Mouse (Mus musculus) testis, adult 10 weeks (tissue): Measurements from ENCODE around the gene Alkbh6. TPM values are rescaled to one million over a fixed set of nuclear protein-coding genes. Genes with fewer than 3 reads are reported as not detected.

Source experiments
- polyA plus RNA-seq: library from polyadenylated mRNA; stranded (reverse); fragments of 350-450 nt; fragmentation: Illumina TruSeq; extraction: RNeasy Lipid Tissue Mini Kit (QIAGEN cat#74804); gene quantifications from one replicate; pipeline ENCODE4 v1.2.3, GENCODE M21; 2014; ENCODE audit warnings: low read depth, low replicate concordance

Alkbh6 gene
- polyA plus RNA-seq = 1.8 TPM

DNA sequence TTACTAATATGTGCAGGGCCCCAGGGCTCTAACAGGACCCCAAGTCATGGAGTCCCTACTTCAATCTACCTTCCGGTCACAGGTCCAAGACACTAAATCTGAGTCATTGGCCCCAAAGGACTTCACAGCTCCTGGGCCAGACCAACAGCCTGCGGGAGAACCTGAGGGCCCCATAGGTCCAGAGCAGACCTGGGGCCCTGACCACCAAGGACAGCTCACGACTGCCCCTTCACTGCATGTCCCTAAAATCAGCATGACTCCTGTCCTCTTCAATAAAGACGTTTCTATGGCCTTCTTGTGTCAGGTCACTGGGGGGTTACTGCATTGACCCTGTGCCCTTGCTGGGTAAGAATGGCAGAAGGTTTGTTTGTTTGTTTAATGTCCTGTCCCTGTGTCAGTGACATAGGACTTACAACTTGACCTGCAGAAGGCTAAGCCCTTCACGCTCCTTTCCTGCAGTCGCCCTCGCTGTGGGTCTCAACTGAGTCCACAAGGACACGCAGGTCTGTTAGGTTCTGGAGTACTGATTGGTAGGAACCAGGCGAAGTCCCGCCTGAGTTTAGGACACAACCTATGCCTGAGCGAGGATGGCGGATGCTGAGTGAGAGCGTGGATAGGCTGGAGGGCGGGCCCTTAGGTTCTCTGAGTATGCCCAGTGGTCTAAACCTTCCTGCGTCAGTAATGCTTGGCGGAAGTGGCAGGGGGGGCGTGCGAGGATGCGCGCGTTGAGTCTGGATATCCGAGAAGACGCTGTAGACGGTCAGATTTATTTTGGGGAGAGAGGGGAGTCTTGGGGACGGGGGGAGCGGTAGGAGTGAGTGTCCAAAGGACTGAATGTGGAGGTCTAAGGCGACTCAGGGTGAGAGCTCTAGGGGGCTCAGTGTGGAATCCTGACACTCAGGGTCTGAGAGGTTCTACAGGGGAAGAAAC lies at the start of gene Alkbh6:
Alkbh6 (plus strand) TSS at position 642 of the 930 bp plus-strand sequence.

DNA sequence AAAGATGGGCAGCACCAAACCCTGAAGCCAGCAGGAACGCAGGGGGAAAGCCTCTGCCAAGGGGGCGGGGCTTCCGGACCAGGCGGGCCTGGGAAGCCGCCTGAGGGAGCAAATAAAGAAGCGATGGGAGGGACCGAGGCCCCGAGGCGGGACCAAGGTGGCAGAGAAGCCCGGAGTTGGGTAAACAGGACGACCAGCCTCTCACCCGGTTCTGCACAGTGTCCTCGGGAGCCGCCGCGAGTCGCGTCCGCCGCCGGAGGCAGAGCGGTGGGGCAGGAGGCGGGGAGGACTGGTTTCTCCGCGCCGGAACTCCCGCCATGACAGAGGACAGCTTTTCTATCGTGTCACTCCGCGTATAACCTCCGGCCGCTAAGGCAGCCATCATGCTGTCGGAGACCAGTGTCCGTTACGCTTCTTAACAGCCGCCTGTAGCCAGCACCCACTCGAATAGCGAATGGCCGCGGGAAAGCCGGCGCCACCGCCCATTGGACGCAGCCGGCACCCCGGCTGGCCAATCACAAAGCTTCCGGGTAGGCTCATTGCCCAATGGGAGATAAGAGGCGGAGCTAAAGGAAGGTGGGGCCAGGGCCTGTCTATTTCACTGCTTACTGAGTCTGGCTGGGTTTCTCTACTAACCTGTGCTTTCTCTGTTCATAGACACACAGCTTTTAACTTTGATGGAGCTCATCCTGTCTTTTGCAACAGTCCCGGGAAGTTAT lies 28.4 kb upstream of the Alkbh6 start, which contains the start of the genes Thap8 and Wdr62:
Thap8 (plus strand) TSS at position 144 of the 719 bp plus-strand sequence.
Wdr62 (minus strand) TSS at position 469 of the 719 bp plus-strand sequence.

DNA sequence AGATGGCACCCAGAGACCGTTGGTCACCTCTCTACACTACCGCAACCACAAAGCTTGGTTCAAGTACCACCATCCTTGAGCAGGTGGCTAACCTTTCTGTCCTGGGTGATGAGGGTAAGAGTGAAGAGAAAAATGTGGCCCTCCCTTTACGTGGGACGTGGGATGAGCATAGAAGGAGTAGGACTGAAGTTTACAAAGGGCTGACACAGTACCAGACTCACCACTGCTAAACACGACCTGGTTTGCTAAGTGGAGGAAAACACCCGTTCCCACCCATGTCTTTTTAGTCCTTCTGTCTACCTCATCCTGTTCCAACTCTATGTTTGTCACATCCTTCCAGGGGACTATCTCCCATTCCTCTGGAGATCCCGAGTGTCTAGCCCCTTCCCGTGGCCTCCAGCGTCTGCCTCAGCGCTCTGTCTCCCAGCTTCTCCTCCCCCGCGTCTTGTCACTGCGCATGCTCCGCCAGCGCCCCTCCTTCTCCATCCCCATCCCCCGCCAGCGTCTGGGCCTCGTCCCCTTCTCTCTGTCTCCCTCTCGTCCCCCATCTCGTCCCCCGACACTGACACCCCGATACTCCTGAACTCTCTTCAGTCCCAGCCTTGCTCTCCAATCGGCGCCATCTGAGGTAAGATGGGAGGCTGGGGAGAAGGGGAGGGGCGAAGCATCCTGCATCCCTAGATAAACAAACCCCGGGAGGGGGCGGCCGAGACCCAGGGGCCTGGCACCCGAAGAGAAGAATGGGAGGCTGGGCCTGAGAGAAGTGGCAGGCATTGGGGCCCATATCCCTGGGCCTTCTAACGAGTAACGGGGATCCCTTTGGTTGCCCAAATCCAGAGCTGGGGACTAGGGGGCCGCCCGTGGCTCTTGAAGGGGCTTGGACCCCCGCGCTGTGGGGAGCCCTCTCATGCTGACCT lies 17.0 kb upstream of the Alkbh6 start, which contains the start of gene Clip3:
Clip3 (plus strand) TSS at position 514 of the 917 bp plus-strand sequence.

DNA sequence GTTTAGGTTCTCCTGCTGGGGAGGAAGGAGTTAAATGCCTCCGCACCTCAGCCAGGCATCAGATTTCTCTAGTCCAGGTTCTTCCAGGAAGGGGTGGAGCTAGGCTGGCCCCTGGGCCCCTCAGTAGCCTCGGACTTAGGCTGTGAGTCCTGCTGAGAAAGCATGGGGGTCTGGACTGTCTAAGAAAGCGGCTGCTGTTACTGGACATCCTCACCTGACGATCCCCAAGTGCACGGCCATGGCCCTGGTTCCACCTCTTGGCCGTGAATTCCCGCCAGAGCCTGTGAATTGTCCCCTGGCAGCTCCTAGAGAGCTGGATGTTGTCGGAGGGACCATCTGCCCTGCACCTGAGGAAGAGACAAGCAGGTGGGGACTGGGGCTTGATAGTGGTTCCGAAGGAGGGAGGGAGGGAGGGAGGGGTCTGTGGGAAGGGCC lies 6.2 kb downstream of the Alkbh6 start, which contains the start of gene Syne4:
Syne4 (plus strand) TSS at position 87 of the 435 bp plus-strand sequence.

DNA sequence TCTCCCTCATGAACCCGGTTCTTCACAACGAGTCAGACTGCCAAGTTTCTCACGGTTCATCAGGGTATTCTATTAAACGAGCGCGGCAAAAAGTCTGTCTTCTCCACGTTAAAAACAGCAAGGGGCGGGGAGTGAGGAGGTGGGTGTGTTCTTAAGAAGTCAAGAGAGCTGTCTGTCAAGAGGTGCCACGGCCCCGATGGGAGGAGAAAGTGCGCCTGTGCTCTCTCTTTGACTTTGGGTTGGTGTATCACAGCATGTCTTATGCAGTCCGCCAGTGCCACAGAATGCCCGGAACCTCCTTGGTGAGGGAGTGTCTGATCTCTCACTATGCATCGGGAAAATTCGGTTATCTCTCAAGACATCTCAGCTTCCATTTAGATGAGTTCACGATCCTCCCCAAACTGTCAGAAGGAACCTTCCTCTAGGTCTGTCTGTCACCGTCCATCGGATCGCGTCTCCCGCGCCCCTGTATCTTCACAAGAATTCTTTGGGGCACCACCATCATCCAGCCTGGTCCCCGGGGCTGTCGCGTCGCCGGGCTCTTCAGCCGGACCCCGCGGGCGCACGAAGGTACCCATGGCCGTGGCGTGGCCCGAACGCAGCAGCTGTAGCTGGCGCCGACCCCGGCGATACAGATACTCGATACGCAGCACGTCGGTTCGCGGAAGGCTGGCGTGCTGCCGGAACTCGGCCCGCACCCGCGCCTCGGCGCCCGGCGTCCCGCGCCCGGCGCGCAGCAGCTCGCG lies 13.2 kb downstream of the Alkbh6 start, which contains the start of gene E130208F15Rik:
E130208F15Rik (plus strand) TSS at position 202 of the 746 bp plus-strand sequence.

DNA sequence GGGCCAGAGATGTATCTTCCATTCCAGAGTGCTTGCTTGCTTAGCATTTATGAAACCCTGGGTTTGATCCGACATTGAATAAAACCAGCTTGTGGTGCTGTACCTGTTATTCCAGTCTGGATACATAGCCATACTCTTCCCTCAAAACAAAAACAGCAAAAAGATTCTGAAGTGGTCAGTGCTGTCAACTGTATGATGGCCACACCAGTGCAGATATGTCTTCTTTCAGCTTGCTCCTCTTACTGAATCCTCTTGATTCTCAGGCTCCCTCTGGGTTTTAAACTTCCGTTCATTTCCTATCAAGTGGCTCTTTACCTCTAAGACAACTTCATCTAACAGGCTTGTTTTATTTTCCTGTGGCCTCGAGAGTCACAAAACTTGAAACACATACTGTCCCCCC lies 15.3 kb downstream of the Alkbh6 start, which contains the start of gene Sdhaf1:
Sdhaf1 (minus strand) TSS at position 101 of the 400 bp plus-strand sequence.

DNA sequence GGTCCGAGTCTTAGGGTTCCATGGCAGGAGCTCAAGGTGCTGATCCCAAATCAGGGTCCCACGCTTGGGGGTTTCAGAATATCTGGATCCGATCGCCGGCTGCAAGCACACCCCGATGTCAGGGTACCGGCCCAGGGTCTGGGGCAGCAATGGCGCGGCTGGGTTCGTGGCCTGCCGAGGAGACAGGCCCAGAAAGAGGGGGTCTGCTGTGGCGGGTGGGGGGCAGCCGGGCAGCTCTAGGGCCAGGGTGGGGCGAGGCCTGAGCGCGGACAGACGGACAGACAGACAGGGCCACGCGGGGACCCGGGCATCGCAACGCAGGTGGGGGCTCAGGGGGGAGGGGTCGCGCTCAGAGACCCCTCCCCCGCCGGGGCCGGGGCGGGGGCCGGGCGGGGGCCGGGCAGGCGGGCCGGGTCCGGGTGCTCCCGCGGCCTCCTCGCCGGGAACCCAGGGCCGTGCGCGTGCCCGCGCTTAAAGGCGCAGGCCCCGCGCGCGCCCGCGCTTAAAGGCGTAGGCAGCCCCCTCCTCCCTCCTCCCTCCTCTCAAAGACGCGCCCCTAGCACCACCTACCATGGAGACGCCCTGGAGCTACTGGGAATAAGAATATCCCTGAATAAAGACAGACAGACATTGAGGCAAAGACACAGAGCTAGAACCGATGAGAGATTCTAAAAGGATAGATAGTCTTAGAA lies 54.3 kb downstream of the Alkbh6 start, which contains the start of gene Lrfn3:
Lrfn3 (minus strand) TSS at position 121 of the 692 bp plus-strand sequence.

Other genes with a start within 250 kb of the Alkbh6 start
- 2.5 TPM for gene Zfp82, start 235.8 kb upstream of the Alkbh6 start, polyA plus RNA-seq
- 0.41 TPM for gene Gm26920, start 218.3 kb upstream of the Alkbh6 start, polyA plus RNA-seq
- gene Zfp566, start 218.2 kb upstream of the Alkbh6 start, polyA plus RNA-seq = 1.9 TPM
- gene Zfp260, start 213.9 kb upstream of the Alkbh6 start, polyA plus RNA-seq = 31.7 TPM
- gene Zfp382, start 186.8 kb upstream of the Alkbh6 start, polyA plus RNA-seq = 11.5 TPM
- gene Zfp146, start 139.0 kb upstream of the Alkbh6 start, polyA plus RNA-seq = 13.3 TPM
- 0.74 TPM for gene Cox7a1, start 124.6 kb upstream of the Alkbh6 start, polyA plus RNA-seq
- gene Capns1, start 109.9 kb upstream of the Alkbh6 start, polyA plus RNA-seq = 117 TPM
- 3.9 TPM for gene Polr2i, start 76.8 kb upstream of the Alkbh6 start, polyA plus RNA-seq
- gene Tbcb, start 76.4 kb upstream of the Alkbh6 start, polyA plus RNA-seq = 8.5 TPM
- gene Ovol3, start 73.0 kb upstream of the Alkbh6 start, polyA plus RNA-seq = not detected
- 0.63 TPM for gene Thap8, start 28.6 kb upstream of the Alkbh6 start, polyA plus RNA-seq
- gene Wdr62, start 28.3 kb upstream of the Alkbh6 start, polyA plus RNA-seq = 22.5 TPM
- gene Clip3, start 17.0 kb upstream of the Alkbh6 start, polyA plus RNA-seq = 9.1 TPM
- 0.78 TPM for gene Syne4, start 6.1 kb downstream of the Alkbh6 start, polyA plus RNA-seq
- gene E130208F15Rik, start 13.0 kb downstream of the Alkbh6 start, polyA plus RNA-seq = 0.57 TPM
- gene Sdhaf1, start 15.2 kb downstream of the Alkbh6 start, polyA plus RNA-seq = 2.2 TPM
- gene Lrfn3, start 54.1 kb downstream of the Alkbh6 start, polyA plus RNA-seq = not detected
- not detected for gene Tyrobp, start 105.0 kb downstream of the Alkbh6 start, polyA plus RNA-seq
- not detected for gene Hcst, start 111.1 kb downstream of the Alkbh6 start, polyA plus RNA-seq
- gene Nfkbid, start 113.0 kb downstream of the Alkbh6 start, polyA plus RNA-seq = 0.10 TPM
- 1.3 TPM for gene Aplp1, start 136.8 kb downstream of the Alkbh6 start, polyA plus RNA-seq
- not detected for gene Kirrel2, start 149.0 kb downstream of the Alkbh6 start, polyA plus RNA-seq
- gene Nphs1, start 149.6 kb downstream of the Alkbh6 start, polyA plus RNA-seq = 0.07 TPM
- gene Prodh2, start 184.9 kb downstream of the Alkbh6 start, polyA plus RNA-seq = not detected
- 4.2 TPM for gene Arhgap33, start 226.3 kb downstream of the Alkbh6 start, polyA plus RNA-seq
- 35.8 TPM for gene Hspb6, start 243.5 kb downstream of the Alkbh6 start, polyA plus RNA-seq
- 5.3 TPM for gene Proser3, start 243.6 kb downstream of the Alkbh6 start, polyA plus RNA-seq